Mouse (Mus musculus): Measurements from ENCODE around the gene Fam129b. TPM values are rescaled to one million over a fixed set of nuclear protein-coding genes. Genes with fewer than 3 reads are reported as not detected.

Gene Fam129b
- total RNA-seq (2014; rRNA removed) (49.8 and 52.7 TPM in 2 replicates), polyA plus RNA-seq (2015; fragmentation: Nextera tagmentation; extraction: Ambion mirVana) (20.8 and 23.5 TPM in 2 replicates)

GRCm38 (mm10) chr2:32875675-32876489, at the start of gene Fam129b:
TSS of gene Fam129b (plus strand) at chr2:32876114.
- ATAC-seq (peak; percentile 92), DNase-seq (ENCODE audit: low spot score) (peak; percentile 91)
- under 1% methylated on average over 63 of the region's 68 CpGs for WGBS
- peaks cover 31% of the 10 kb centered on the region for H3K4me1 ChIP-seq (ENCODE audit: insufficient read depth, low read length)
- no peaks in the 10 kb centered on the region for H3K36me3 ChIP-seq (ENCODE audit: insufficient read depth, low read length)
- peak within 1 kb of the TSS; percentile 86 for H3K27ac ChIP-seq
- peak within 1 kb of the TSS; percentile 84 for H3K4me3 ChIP-seq (ENCODE audit: low read length)
- no peak for TF ChIP-seq CTCF (IDR thresholded peaks at IDR 0.05; ENCODE audit: low read depth)
- H3K9me3 ChIP-seq (ENCODE audit: low read length) = no peaks in the 10 kb centered on the region
- H3K9ac ChIP-seq (replicated peaks; ENCODE audit: low read length) = peak within 1 kb of the TSS; percentile 81
- H3K4me2 ChIP-seq (ENCODE audit: low read depth, low read length) = peak within 1 kb of the TSS; percentile 96
- H3K27me3 ChIP-seq (ENCODE audit: insufficient read depth, low read length) = no peaks in the 10 kb centered on the region

- Histone ChIP-seq H3K9ac (replicated peaks; ENCODE audit: low read length) (no peak overlapping the region; the same call in 1 of the 2 replicates), H3K4me2 (ENCODE audit: low read depth, low read length) (no peak overlapping the region), H3K4me1 (ENCODE audit: insufficient read depth, low read length) (no peaks in the 10 kb centered on the region), H3K27me3 (ENCODE audit: insufficient read depth, low read length) (no peaks in the 10 kb centered on the region), H3K27ac (no peak overlapping the region), H3K9me3 (ENCODE audit: low read length) (no peaks in the 10 kb centered on the region), H3K4me3 (ENCODE audit: low read length) (no peak overlapping the region), H3K36me3 (ENCODE audit: insufficient read depth, low read length) (no peaks in the 10 kb centered on the region)
- ATAC-seq = no peak
- no peak for TF ChIP-seq CTCF (IDR thresholded peaks at IDR 0.05; ENCODE audit: low read depth)
- DNase-seq (ENCODE audit: low spot score) = no peak
- 78% methylated on average over 11 of the region's 11 CpGs for WGBS
Observed at GRCm38 (mm10) chr2:32828979-32829676, 46.8 kb upstream of the Fam129b start.

- Histone ChIP-seq H3K9ac (replicated peaks; ENCODE audit: low read length) (no peak overlapping the region), H3K4me1 (ENCODE audit: insufficient read depth, low read length) (no peaks in the 10 kb centered on the region), H3K9me3 (ENCODE audit: low read length) (no peaks in the 10 kb centered on the region), H3K27me3 (ENCODE audit: insufficient read depth, low read length) (no peaks in the 10 kb centered on the region), H3K36me3 (ENCODE audit: insufficient read depth, low read length) (no peaks in the 10 kb centered on the region), H3K4me2 (ENCODE audit: low read depth, low read length) (no peak overlapping the region), H3K27ac (peak overlapping the region; percentile 51; the same call in 1 of the 2 replicates), H3K4me3 (ENCODE audit: low read length) (no peak overlapping the region)
- no peak for TF ChIP-seq CTCF (IDR thresholded peaks at IDR 0.05; ENCODE audit: low read depth)
- DNase-seq (ENCODE audit: low spot score) (no peak), ATAC-seq (no peak)
- WGBS = 68% methylated on average over 7 of the region's 7 CpGs
Observed at GRCm38 (mm10) chr2:32834496-32834895, 41.4 kb upstream of the Fam129b start.

GRCm38 (mm10) chr2:32835588-32835987, 40.3 kb upstream of the Fam129b start:
- 0 out of 2 replicates have a peak, but pooled peaks cover 3% of the 10 kb centered on the region for H3K36me3 ChIP-seq (ENCODE audit: insufficient read depth, low read length)
- H3K4me3 ChIP-seq (ENCODE audit: low read length) = no peak overlapping the region
- H3K27ac ChIP-seq = peak overlapping the region; percentile 51; the same call in 1 of the 2 replicates
- H3K27me3 ChIP-seq (ENCODE audit: insufficient read depth, low read length) = no peaks in the 10 kb centered on the region
- no peaks in the 10 kb centered on the region for H3K9me3 ChIP-seq (ENCODE audit: low read length)
- H3K4me1 ChIP-seq (ENCODE audit: insufficient read depth, low read length) = no peaks in the 10 kb centered on the region
- ATAC-seq (no peak), DNase-seq (ENCODE audit: low spot score) (no peak)
- H3K4me2 ChIP-seq (ENCODE audit: low read depth, low read length) = no peak overlapping the region
- H3K9ac ChIP-seq (replicated peaks; ENCODE audit: low read length) = no peak overlapping the region
- TF ChIP-seq CTCF (IDR thresholded peaks at IDR 0.05; ENCODE audit: low read depth) = no peak

GRCm38 (mm10) chr2:32838147-32838884, 37.6 kb upstream of the Fam129b start:
- H3K36me3 ChIP-seq (ENCODE audit: insufficient read depth, low read length) = peaks cover 3% of the 10 kb centered on the region; the same call in 1 of the 2 replicates

GRCm38 (mm10) chr2:32839261-32839660, 36.7 kb upstream of the Fam129b start:
- Histone ChIP-seq H3K4me3 (ENCODE audit: low read length) (no peak overlapping the region), H3K4me2 (ENCODE audit: low read depth, low read length) (no peak overlapping the region), H3K4me1 (ENCODE audit: insufficient read depth, low read length) (no peaks in the 10 kb centered on the region), H3K36me3 (ENCODE audit: insufficient read depth, low read length) (peaks cover 3% of the 10 kb centered on the region; the same call in 1 of the 2 replicates), H3K9me3 (ENCODE audit: low read length) (no peaks in the 10 kb centered on the region), H3K27ac (no peak overlapping the region), H3K9ac (replicated peaks; ENCODE audit: low read length) (no peak overlapping the region), H3K27me3 (ENCODE audit: insufficient read depth, low read length) (no peaks in the 10 kb centered on the region)
- no peak for TF ChIP-seq CTCF (IDR thresholded peaks at IDR 0.05; ENCODE audit: low read depth)
- DNase-seq (ENCODE audit: low spot score) = no peak
- WGBS = 70% methylated on average over 2 of the region's 2 CpGs
- ATAC-seq = no peak

More at GRCm38 (mm10) chr2:32838147-32838884, 37.6 kb upstream of the Fam129b start:
- Histone ChIP-seq H3K27me3 (ENCODE audit: insufficient read depth, low read length) (no peaks in the 10 kb centered on the region), H3K4me1 (ENCODE audit: insufficient read depth, low read length) (no peaks in the 10 kb centered on the region), H3K9ac (replicated peaks; ENCODE audit: low read length) (no peak overlapping the region), H3K4me2 (ENCODE audit: low read depth, low read length) (no peak overlapping the region), H3K27ac (no peak overlapping the region), H3K9me3 (ENCODE audit: low read length) (no peaks in the 10 kb centered on the region), H3K4me3 (ENCODE audit: low read length) (no peak overlapping the region)
- ATAC-seq (no peak), DNase-seq (ENCODE audit: low spot score) (no peak)
- 73% methylated on average over 9 of the region's 9 CpGs for WGBS
- TF ChIP-seq CTCF (IDR thresholded peaks at IDR 0.05; ENCODE audit: low read depth) = no peak

Data from hindbrain, postnatal 0 days (tissue).